Mouse (Mus musculus) testis, postnatal 10 days (tissue): ENCODE data around the gene Tekt1.
"Not testable (repeated sequence)": the region's sequence is repeated elsewhere in the genome, so short reads cannot be mapped to it uniquely, and the experiment has no call there.

Experiments
- DNase-seq: peaks from one replicate; pipeline ENCODE4 v3.0.0; 2021; ENCODE audit warnings: low spot score

The Tekt1 gene

DNA sequence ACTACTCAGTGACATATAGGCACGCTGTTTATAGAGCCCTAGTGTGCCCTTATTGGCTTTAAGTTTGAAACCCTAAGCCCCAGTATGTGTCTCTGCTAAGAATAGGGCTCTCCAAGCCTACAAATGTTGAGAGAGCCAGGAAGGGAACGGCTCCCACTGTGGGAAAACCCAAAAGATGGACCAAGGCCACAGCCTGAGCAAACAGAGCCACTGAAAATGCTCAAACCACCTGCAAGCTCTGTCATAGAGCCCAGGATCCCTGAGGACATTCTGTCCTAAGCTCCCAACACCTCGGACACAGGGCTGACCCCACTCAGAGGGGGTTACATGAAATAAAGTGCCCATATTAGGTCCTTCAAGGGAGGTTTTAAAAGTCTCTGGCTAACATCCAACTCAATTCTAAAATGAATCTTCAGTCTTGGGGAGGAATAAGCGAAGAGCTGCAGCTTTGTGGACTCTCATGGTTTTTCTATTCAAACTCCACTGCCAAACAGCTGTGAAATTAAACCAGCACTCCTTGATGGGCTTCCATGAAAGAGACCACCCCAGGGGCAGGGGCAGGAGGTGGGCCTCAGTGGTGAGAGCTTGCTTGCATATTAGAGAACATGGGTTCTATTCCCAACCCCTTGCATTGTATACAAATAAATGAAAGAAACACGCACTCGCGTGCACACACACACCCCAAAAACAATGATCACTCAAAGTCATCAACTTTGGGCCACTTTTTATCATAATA is 27.3 kb upstream of the Tekt1 start:
- no peak for DNase-seq

DNA sequence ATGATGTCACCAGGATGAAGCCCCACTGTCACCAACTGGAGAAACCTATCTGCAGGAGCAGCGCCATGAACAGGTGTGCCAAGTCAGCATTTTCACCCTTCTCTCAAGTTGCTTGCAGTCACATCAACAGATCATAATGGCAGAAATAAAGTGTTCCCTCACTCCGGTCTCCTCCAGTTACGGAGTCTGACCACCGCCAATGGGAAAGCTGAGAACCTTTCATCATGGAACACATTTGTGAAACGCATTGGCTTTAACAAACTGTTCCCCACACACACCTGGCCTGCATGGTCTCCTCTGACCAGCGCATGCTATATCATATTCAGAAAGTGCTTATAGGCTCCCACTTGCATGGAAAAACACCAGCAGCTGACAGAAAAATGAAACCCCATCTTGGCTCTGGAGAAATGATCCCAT is 25.9 kb upstream of the Tekt1 start:
- DNase-seq: no peak

DNA sequence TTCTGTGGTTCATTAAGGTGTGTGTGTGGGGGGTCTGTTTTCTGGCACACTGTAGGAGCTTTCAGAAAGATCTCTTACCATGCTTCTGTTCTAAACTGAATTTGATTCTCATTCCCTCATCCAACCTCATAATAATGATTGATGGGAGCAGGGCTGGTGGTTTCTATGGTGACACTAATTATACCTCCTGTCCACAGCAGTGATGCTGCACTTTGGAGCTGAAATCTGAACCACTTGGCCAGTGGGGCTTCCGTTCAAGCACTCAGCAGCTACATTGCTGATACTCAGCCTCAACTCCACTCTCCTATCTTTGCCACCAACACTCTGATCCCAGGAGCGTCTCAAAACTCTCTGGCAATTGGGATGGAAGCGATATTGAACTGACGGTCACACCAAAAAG is 17.1 kb upstream of the Tekt1 start:
- no peak for DNase-seq

DNA sequence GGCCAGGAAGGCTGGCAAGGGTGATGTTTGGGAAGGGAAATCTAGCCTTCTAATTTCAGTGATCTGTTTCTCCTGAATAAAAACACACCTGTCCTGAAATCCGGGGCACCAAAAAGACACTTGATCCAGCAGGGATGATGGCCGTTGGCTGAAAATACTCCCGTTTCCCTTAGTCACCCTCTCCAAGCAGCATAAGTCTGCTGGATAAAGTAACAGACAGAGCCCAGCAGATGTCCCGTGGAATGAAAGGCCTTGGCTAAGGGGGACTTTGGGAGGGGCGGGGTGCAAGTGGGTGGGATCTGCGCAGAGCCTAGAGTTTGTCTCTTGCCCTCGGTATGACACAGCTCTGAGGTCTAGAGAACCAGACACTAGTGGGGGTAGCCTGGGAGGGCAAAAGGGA is 16.0 kb upstream of the Tekt1 start:
- DNase-seq: no peak

DNA sequence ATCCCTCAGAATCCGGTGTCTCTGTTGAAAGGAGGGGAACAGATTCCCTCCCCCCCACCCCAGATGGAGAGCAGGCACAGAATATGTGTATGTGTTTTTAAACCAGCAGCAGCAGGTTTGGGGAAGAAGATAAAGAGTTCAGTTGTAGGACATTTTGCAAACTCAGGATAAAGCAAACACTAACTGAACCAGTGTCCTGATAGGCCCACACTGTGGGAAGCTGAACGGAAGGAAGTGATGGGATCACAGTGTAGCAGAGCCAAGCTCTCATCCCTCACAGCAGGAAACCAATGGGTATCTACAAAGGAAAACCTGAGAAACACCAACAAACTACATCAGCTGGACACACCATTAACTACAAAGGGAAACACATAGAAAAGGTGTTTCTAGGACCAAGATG is 14.3 kb upstream of the Tekt1 start:
- no peak for DNase-seq

DNA sequence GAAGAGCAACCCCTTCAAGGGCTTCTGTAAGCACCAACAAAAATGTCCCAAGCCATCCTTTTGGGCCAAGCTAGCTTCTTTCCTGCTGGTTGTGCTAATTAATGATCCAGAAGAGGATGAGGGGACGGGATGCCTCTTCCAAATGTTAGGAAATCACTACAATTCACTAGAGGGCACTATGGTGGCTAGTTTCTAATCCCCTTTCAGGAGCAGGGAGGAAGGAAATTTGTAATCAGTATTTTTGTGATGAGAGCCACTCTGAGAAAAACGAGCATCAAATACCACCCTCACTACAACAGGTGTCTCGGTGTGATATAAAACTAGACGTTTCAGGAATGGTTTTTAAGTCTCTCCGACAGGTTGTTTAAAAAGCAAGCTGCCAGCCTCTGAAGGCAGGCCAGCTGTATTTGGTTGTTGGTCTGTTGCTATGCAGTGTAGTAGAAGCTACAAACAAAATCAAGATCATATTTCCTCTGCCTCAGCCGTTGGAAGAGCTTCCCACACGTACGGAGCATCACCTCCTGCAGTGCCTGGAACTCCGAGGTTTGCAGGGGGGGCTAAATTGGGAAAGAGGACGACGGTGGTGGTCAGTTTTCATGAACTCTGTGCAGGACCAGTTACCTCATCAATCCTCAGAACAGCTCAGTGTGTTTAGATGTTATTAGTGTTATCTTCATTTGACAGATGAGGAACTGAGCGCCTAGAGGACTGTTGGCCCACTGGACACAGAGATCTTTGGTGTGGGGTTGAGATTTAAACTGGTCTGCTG is 7.8 kb upstream of the Tekt1 start:
- no peak for DNase-seq

DNA sequence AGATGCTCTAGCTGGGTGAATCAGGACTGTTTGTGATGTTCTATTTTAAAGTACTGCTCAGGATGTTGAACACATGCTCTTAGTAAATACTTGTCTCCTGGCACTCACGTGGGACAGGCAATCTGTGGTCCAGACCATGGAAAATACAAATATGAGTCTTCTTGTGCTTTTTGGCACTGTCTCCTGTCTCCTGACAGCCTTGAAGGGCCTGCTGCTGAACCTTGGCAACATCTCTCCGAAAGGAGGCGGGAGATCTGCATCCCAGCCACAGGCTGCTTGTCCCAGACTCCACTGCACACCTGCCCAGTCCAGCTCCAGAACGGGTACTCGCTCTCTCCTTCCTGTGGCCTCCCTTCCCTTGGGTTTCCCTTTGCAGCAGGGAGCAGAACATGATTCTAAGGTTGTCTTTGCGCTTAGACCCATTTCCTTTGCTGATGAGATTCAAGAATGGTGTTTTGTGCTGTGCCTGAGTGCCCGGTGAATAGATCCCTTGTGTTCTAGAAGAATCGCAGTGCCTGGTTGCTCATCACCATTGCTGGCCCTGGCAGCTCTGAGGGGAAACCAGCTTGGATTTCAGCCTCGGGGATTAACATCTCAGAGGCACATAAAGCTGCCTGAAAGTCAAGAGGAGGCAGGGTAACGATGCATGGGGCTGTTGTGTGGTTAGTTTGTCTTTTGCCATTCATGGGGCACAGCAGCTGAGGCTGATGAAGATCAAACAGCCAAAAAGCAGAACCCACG is 5.9 kb upstream of the Tekt1 start:
- DNase-seq: no peak

DNA sequence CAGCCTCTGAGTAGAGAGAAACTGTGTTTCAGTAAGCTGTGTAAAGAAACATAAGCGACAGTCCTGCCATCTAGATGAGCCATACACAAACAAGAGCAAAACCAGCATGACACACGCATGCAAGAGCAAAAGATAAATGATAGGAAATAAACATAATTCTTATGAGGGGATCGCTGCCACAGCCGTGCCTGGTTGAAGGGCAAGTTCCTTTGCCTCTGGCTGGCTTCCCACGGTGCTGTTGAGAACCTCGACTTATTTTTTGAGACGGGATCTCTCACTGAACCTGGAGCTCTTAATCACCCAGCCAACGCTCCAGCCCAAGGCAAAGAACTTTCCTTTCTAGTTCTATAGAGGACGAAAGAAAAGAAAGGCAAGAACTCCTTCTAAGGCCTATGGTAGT is 3.9 kb upstream of the Tekt1 start:
- DNase-seq: no peak

DNA sequence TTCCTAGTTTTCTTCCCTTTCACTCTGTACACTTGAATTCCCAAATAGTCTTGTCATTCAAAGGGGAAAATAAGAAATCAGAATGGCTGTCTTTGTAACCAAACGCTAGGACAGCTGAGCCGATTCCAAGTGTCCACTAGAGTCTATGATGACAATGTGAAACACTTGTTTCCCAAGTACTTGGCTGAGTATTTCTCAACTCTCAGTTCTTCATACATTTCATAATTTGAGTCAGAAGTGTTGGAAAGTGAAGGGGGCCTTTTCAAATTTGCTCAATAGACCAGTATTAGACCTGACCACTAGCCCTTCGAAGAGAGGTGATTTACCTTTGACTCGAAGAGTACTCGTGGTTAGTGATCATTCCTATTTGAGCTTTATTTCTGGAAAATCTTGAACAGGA is 2.3 kb upstream of the Tekt1 start:
- no peak for DNase-seq

DNA sequence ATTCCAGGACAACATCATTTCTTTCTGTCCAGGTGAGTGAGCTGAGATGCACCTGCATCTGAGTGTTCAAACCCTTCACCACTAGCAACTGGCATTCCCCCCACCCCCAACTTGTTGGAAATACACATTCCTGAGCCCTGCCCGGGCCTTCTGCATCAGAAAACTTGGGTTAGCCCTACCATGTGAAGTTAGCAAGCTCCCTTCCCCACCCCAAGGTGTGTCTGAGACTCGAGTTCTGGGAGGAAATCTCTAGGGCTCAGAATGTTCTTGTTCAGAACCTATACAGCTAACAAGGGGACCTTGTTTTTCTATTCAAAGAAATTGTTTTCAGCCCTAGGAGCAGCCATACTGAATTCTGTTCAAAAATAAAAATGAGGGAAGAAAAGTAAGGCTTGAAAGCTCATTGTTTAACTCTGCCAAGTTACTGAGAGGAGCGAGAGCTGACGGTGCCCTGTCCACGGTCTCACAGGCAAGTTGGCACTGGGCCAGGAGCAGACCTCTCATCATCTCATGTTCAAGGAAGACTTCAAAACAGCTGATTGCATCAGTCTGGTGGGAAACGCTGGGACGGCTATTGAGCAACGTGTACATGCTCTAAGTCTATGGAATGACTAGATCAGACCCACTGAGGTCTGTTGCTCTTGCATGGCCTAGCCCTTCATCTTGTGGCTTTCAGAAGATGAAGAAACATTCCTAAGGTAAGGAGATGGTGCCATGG is 1.4 kb upstream of the Tekt1 start:
- DNase-seq: no peak

DNA sequence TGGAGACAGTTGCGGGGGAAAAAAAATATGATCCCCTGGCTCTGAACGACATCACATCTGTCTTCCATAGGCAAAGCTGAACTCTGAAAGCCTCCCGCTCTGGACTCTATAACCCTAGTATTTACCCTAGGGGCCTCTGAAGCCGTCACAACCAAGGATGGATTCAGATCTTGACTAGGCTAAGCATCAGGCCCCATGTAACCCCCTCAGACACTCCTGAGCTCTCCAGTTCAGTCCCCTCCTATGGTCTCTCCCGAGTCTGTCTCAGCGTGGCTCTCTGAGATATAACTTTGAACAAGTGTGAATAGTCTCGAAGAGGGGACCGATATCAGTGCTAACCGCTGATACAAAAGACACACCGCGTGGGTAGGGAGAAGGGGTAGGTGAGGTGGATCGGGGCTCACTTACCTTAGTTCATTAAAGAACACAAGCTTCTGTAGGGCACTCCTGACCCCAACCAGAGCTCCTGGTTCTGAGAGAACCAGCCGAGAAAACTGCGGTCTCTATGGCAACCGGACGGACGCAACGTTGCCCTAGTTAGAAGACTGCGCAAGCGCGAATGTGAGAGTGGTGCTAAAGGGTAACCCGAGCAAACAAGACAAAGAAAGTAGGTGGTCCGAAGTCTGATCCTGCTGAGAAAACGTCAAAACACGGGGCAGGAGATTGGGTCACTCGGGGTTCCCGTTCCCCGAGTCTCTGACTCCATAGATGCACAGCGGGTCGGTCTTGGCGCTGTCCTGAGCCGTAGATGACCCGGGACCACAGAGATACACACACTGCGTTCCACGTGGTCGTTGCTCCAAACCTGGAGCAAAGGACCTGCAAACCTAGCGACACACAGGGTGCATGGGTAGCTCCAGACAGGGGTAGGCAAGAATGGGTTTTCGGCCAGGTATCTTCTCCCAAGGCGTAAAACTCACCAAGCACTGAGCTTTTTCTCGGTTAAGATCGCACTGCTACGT is 576 bp downstream of the Tekt1 start:
- peak; percentile 81 for DNase-seq

DNA sequence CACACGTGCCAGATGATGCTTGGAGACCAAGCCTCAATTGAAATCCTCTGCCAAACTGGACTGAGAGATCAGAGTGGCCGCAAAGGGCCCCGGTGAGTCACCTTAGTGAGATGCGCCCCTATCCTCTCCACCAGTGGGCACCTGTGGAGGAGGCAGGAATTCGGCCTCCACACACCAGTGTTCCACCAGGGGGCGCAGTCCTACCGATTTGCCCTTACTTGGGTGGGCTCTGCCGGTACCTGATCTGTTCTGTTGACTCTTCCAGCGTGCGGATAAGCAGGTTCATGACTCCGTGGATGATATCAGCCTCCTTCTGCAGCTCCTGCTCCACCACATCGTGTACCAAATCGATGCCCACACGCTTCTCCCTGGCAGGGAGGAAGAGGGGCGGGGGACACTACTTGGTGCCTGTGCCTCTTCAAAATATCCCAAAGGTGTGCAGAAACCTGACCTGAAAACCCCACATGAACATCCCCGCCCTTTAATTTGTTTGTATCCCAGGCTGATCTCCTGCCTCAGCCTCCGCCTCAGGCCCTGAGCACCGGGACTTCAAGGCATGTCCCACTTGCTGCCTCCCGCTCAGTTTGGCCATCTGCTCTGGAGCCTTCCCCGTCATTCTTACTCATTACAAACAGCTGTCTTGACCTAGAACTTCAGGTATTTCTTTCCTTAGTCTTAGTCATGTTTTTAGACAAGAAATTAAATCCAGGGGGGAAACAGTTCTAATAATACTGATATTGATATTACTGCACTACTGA is 7.1 kb downstream of the Tekt1 start:
- peak; percentile 93 for DNase-seq

DNA sequence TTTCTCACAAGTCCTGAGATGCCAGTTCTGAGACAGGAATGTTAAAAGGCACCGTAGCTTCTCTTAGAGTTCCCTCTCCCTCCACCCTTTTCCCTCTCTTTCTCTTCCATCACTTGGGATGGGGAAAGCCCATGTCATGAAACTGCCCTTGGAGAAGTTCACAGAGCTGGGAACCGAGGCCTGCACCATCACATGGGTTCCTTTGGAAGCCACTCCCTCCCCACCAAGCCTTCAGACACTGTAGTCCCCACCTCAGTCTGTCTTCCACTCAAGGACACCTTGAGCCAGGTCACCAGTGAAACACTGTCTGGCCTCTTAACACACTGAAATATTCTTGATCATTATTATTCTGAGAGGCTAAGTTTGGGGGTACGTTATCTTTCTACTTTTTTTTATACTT is 9.1 kb downstream of the Tekt1 start:
- DNase-seq: no peak

DNA sequence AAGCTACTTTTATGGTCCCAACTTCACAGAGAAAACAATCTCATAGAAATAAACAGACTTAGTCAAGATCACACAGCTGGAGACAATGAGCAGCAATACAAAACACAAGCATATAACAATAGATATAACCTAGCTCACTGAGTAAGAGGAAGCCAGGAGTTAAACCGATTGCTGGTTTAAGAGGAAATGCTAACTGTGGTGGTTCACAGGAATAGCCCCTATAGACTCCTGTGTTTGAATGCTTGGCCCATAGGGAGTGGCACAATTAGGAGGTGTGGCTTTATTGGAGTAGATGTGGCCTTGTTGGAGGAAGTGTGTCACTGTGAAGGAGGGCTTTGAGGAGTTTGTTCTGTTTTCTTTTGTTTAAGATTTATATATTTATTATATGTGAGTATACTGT is 10.0 kb downstream of the Tekt1 start:
- DNase-seq: no peak

DNA sequence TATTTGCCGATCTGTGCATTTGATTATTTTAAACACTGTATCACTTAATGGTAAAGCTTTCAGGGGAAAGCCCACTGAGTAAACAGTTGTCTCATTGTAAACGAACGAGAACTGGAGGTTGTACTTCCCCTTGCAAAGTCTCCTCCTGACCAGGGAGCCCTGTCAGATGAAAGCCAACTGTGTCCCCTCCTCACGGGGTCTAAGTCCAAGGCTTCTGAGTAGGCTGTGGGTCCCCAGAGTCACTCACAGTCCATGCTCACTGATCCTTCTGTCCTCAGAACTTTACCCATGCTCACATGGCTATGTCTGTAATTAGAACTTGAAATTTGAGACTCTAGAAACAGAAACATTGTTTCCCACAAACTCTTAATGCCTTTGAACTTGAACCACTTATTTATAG is 12.6 kb downstream of the Tekt1 start:
- DNase-seq: no peak

DNA sequence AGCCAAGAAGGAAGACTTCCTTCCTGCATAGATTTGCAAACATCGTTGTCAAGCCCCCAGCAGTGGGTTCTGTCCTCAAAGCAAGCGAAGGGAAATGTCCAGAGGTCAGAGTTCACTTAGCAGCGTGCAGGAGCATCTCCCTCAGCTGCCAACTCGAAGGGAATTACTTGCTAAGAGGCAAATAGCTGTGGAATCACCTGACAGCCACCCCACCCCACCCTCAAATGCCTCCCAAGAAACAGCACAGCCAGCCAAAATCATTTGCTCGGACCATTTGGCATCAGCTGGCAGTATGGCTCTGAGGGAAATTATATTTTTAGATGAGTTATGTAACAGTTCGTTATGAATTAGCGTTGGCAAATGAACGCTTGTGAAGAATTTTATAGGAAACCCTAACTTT is 13.2 kb downstream of the Tekt1 start:
- DNase-seq: no peak

DNA sequence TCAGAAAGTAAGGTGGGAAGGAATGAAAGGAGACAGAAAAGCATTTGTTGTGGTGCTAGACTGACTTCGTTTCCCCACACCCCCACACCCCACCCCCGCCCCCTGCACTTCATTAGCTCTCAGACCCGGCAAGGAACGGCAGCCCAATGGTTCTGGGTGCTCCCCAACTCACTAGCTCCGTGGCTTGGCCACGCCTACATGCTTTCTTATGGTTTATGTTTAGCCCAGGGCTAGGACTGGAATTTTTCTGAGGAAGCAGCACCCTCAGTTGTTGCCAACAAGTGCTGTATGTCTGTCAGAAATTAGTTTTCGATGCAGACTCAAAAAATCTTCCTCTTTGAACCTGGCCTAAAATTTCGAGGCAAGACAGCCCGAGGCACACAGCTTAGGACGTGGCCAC is 13.7 kb downstream of the Tekt1 start:
- no peak for DNase-seq

DNA sequence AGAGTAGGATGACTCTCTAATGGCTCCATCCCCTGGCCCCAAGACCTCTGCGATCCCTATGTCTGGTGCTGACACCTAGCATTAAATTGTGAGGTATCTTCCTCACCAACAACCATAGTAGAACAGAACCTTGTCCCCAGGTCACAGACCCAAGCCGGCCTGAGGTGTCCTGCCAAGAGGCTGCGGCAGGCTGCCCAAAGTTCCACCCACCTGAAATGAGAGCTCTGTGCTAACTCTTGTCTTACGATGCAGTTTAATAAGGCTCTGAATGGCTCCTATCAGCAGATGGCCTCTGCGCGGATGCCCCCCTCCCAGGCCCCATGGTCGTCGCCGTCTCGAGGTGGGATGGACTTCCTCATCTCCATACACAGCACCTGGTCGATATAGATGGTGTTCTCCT is 17.8 kb downstream of the Tekt1 start:
- no peak for DNase-seq

DNA sequence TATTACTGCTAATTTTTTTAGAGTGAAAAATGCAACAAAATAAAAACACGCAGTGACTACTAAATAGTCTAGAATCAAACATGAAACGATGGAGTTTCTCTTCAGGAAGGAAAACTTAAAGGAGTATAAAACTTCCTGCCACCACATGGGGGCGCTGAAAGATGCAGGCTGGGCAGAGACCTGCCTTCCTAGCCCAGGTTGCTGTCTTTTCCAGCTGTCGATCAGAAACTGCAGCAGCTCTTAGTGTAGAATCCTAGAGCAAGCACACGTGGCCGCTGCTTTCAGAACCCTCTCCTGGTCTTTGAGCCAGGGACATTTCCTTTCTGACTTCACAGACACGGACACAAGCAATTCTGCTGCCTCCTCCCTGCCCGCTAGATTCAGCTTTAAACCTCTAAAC is 18.3 kb downstream of the Tekt1 start:
- DNase-seq: peak; percentile 84

DNA sequence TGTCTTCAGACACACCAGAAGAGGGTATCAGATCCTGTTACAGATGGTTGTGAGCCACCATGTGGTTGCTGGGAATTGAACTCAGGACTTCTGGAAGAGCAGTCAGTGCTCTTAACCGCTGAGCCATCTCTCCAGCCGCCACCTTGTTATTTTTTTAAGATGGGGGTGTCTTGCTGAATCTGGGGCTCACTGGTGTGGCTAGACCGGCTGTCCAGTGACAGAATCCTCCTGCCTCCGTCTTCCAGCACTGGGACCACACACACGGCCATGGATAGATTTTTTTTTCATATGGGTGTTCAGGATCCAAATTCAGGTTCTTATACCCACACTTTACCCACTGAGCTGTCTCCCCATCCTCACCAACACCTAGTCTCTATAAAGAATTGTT is 19.0 kb downstream of the Tekt1 start:
- not testable (repeated sequence) for DNase-seq
